Mouse (Mus musculus) pancreas, adult 10 weeks (tissue): Measurements from ENCODE around the gene Rtkn2. TPM values are rescaled to one million over a fixed set of nuclear protein-coding genes. Genes with fewer than 3 reads are reported as not detected.

Source experiments
- polyA plus RNA-seq: library from polyadenylated mRNA; stranded (reverse); fragments of 350-450 nt; fragmentation: Illumina TruSeq; extraction: RNeasy Lipid Tissue Mini Kit (QIAGEN cat#74804); gene quantifications from one replicate; pipeline ENCODE4 v1.2.3, GENCODE M21; 2015; ENCODE audit warnings: low read depth, low replicate concordance; ENCODE audit not compliant: insufficient read depth

Rtkn2 gene
- polyA plus RNA-seq, result not detected

GRCm38 (mm10) chr10:67979401-67980157 is at the start of gene Rtkn2:
TSS of gene Rtkn2 (plus strand) at chr10:67979570.

Other genes starting within 250 kb of the Rtkn2 start
- 0.24 TPM for gene Zfp365, start 66.9 kb upstream of the Rtkn2 start, polyA plus RNA-seq